Mouse (Mus musculus) G1E-ER4 (cell line): ENCODE results near the gene Ddn. TPM values are rescaled to one million over a fixed set of nuclear protein-coding genes. Genes with fewer than 3 reads are reported as not detected.

Experiments used
- GATA1 ChIP-seq: IDR thresholded peaks from one replicate; pipeline ENCODE4 v1.8.0; 2012; ENCODE audit warnings: low read length, inconsistent platforms
- polyA plus RNA-seq: library from polyadenylated mRNA; stranded (reverse); fragments of >175 nt; gene quantifications from 2 replicates; pipeline ENCODE4 v1.2.3, GENCODE M21; 2012

Ddn gene
- polyA plus RNA-seq, 1 experiment = 0.15 TPM

- TF ChIP-seq GATA1 = no peak
These were observed 2.2 kb downstream of the Ddn start for GRCm38 (mm10) chr15:98806809-98807770.

GRCm38 (mm10) chr15:98806071-98806808 is 3.0 kb downstream of the Ddn start:
- no peak for TF ChIP-seq GATA1

DNA sequence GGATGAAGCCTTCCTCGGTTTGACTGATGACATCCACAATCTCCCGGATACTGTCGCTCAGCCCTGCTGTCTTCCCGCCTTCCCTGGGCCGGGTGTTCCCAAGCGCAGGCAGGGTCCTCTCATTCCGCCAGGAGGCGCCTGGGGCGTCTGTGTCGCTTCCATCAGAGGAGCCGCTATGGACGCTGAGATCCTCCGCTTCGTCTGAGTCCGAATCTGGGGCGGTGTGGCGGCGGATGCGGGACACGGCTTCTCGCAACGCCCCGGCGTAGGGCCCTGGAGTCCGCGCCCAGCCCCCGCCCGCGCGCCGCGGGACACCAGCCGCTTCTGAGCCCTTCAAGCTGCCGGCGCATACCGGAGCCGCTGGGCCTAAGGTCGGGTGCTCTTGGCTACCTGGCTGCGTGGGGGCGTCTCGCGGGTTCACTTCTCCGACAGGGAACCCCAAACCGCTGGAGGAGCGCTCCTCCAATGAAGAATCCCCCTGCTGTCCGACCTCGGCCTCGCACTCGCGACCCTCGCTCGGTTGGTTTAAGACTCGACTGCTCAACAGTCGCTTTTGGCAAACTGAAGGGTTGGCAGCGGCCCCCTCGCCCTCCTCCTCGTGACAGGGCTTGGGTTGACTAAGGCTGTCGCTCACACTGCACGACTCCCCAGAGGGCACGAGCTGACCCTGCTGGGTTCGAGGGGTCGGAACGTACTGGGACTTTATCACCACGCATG is 3.8 kb downstream of the Ddn start:
- no peak for TF ChIP-seq GATA1

DNA sequence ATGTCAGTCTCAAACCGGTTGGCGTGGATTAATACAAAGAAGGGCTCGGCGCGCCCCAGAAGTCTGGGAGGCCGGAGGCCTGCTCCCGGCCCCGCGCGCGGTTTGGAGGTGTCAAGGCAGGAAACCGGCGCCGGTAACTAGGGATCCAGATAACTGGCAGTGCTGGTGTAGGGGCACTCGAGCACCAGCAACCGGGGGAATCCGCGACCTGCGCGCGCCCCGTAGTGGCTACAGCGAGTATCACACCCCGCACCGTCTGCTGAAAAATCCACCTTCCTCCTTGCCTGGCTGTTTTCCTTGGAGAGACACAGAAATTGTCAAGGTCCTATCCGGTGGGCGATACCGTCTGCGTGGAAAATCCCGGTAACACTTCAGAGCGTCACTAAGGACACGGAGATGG is 5.2 kb downstream of the Ddn start:
- TF ChIP-seq GATA1 = no peak

DNA sequence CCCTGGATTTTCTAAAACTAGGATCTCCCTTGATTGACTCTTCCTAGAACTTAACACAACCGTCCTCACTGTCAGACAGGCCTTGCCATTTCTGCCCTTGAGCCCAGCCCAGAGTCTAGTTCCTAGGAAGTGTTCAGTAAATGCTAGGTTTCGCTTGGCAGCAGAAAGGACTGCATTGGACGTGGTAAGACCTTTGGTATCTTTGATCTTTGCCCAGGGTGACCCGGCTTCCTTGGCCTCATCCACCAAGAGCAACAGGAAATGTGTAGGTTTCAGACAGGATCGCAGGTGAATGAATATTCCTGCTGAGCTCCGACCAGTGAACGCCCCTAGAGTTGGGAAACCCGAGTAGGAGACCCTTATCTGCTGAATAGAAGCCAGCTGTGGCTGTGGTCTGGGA is 6.4 kb downstream of the Ddn start:
- no peak for TF ChIP-seq GATA1

GRCm38 (mm10) chr15:98799396-98799795 is 9.9 kb downstream of the Ddn start:
- no peak for TF ChIP-seq GATA1

- no peak for TF ChIP-seq GATA1
These were observed 10.4 kb downstream of the Ddn start for GRCm38 (mm10) chr15:98798903-98799302.

- no peak for TF ChIP-seq GATA1
These were observed 11.3 kb downstream of the Ddn start for GRCm38 (mm10) chr15:98797835-98798492.

DNA sequence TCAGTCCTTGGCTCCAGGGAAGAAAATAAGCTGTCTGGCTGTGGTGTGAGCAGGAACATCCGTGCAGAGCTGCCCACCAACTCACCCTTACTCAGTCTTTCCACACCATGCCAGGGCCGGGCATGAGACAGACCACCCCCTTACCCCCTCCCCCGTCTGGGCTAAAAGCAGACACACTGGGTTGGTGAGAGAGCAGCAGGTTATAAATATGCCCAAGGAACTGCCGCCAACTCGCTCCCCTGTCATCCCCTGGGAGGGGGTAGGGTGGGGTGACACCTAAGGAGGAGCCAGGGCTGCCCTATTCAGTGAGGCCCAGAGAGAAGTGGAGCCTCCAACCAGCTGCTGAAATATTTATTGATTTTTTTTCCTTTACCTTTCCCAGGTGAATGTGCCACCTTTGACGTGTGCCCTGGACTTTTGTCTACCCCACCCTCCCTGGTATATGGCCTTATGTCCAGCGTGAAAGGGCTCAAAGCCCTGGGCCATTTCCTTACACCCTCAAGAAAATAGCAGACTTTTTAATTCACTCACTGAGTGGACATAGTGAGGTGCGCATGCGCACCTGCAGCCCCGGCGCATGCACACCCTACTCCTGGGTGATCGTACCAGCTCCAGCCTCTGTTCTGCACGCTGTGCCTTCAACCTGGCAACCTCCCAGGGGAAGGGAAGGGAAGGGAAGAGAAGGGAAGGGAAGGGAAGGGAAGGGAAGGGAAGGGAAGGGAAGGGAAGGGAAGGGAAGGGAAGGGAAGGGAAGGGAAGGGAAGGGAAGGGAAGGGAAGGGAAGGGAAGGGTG is 12.3 kb downstream of the Ddn start:
- no peak for TF ChIP-seq GATA1

DNA sequence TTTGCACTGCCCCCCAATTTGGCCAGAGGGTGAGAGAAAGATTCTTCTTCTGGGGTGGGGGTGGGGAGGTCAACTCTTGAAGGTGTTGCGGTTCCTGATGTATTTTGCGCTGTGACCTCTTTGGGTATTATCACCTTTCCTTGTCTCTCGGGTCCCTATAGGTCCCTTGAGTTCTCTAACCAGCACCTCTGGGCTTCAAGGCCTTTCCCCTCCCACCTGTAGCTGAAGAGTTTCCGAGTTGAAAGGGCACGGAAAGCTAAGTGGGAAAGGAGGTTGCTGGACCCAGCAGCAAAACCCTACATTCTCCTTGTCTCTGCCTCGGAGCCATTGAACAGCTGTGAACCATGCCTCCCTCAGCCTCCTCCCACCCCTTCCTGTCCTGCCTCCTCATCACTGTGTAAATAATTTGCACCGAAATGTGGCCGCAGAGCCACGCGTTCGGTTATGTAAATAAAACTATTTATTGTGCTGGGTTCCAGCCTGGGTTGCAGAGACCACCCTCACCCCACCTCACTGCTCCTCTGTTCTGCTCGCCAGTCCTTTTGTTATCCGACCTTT is 16.1 kb downstream of the Ddn start:
- TF ChIP-seq GATA1 = no peak

DNA sequence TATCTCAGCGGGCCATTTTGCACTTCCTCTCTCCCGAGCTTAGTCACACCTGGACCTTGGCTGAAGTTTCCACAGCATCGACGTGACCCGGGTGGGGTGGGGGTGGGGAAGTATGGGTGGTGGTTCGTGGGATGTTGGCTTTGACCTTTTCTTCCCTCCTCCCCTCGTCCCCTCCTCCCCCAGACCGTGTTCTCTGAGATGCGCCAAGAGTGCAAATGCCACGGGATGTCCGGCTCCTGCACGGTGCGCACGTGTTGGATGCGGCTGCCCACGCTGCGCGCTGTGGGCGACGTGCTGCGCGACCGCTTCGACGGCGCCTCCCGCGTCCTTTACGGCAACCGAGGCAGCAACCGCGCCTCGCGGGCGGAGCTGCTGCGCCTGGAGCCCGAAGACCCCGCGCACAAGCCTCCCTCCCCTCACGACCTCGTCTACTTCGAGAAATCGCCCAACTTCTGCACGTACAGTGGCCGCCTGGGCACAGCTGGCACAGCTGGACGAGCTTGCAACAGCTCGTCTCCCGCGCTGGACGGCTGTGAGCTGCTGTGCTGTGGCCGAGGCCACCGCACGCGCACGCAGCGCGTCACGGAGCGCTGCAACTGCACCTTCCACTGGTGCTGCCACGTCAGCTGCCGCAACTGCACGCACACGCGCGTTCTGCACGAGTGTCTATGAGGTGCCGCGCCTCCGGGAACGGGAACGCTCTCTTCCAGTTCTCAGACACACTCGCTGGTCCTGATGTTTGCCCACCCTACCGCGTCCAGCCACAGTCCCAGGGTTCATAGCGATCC is 16.9 kb downstream of the Ddn start:
- TF ChIP-seq GATA1 = no peak

DNA sequence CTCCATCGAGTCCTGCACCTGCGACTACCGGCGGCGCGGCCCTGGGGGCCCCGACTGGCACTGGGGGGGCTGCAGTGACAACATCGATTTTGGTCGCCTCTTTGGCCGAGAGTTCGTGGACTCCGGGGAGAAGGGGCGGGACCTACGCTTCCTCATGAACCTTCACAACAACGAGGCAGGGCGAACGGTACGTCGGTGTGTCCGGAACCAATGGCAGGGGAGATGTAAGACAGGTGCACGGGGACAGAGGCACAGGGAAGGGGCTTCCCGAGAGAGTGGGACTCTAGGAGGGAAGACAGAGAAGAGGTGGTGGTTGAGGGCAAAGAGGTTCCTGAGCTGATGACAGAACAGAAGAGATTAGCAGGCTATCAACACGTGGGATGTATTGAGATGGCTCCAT is 17.5 kb downstream of the Ddn start:
- TF ChIP-seq GATA1 = no peak

DNA sequence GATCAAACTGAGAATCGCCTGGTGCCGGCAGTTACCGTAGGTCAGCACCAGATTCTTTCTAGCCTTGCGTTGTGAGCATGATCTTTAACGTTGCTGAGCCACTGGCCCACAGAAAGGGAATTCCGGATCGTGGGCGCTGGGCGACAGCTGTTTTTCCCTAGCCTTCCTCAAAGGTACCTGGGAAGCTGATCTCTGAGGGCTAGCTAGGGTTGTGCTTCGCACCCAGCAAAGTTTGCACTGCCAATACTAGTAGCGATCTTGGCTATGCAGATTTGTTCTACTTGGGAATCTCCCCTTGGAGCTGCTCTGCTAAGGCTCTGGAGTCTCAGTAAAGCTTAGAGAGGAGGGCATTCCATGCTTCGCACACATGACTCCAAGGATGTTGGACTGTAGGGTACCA is 18.1 kb downstream of the Ddn start:
- no peak for TF ChIP-seq GATA1
